Mouse (Mus musculus): ENCODE results near the gene Hdac7.

Hdac7 gene

GRCm38 (mm10) chr15:97819937-97820336 lies 24.4 kb downstream of the Hdac7 start:
- DNase-seq (ENCODE audit: inconsistent age in 2 of 2, low spot score in 1 of 2): no peak

DNA sequence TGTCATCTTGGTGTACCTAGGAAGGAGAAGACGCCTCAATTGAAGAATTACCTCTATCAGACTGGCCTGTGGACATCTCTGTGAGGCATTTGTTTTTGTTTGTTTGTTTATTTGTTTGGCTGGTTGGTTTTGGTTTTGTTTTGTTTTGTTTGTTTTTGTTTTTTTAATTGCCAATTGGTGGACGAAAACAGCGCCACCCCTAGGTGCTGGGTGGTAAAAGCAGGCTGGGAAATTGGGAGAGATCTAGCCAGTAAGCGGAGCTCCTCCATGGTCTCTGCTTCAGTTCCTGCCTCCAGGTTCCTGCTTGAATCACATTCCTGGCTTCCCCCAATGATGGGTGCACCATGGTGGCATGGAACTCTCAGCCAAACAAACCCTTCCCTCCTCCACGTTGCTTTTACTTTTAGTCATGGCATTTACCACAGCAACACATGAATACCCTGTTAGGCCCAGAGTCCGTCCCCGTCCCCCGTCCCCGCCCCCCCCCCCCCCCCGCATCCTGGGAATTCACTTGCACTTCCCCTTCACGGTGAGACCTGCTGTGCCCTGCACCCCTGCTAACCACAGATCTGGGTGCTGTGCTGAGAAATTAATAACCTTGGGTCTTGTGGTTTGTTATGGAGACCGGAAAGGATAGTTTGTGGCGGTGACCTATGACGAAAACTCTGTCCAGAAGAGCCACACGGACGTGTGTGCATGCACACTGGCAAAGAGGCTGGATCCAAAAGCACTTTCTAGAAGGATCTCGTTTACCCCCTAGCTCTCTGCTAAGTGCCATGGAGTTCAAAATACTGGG lies 27.9 kb downstream of the Hdac7 start:
- no peak for DNase-seq (ENCODE audit: inconsistent age in 2 of 2, low spot score in 1 of 2)

DNA sequence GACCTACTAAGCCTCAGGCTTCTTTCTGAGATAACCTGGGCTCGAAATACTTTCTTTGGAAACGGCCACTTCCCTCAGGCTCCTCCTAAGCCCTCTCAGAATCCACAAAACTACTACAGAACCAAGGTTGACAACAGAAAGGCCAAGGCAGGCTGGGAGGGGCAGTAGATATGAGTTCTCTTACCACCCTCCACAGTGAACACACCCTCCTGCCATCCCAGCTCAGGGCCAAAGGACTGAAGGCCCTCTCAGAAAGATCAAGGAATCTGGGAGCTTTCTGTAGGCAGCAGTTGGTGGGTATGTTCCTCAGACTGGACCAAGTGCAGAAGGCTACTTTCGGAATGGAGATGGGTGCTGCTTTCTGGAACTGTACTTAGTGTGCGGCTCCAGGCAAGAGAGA lies 29.0 kb downstream of the Hdac7 start:
- DNase-seq (ENCODE audit: inconsistent age in 2 of 2, low spot score in 1 of 2): peak in 1 of 2 experiments; percentile 88

GRCm38 (mm10) chr15:97814703-97815102 lies 29.6 kb downstream of the Hdac7 start:
- peak; percentile 73 to 88 for DNase-seq (ENCODE audit: inconsistent age in 2 of 2, low spot score in 1 of 2)

GRCm38 (mm10) chr15:97813452-97814204 lies 30.7 kb downstream of the Hdac7 start:
- DNase-seq (ENCODE audit: inconsistent age in 2 of 2, low spot score in 1 of 2): peak in 1 of 2 experiments; percentile 81

GRCm38 (mm10) chr15:97812875-97813274 lies 31.4 kb downstream of the Hdac7 start:
- DNase-seq (ENCODE audit: inconsistent age in 2 of 2, low spot score in 1 of 2): peak in 1 of 2 experiments; percentile 60

GRCm38 (mm10) chr15:97812126-97812525 lies 32.2 kb downstream of the Hdac7 start:
- peak; percentile 89 to 94 for DNase-seq (ENCODE audit: inconsistent age in 2 of 2, low spot score in 1 of 2)

- DNase-seq (ENCODE audit: inconsistent age in 2 of 2, low spot score in 1 of 2): no peak
These were observed 33.0 kb downstream of the Hdac7 start for GRCm38 (mm10) chr15:97811307-97811706.

- no peak for DNase-seq (ENCODE audit: inconsistent age in 2 of 2, low spot score in 1 of 2)
These were observed 33.9 kb downstream of the Hdac7 start for GRCm38 (mm10) chr15:97810399-97810798.

- peak; percentile 86 to 92 for DNase-seq (ENCODE audit: inconsistent age in 2 of 2, low spot score in 1 of 2)
These were observed 34.4 kb downstream of the Hdac7 start for GRCm38 (mm10) chr15:97809942-97810341.

GRCm38 (mm10) chr15:97809206-97809605 lies 35.1 kb downstream of the Hdac7 start:
- no peak for DNase-seq (ENCODE audit: inconsistent age in 2 of 2, low spot score in 1 of 2)

DNA sequence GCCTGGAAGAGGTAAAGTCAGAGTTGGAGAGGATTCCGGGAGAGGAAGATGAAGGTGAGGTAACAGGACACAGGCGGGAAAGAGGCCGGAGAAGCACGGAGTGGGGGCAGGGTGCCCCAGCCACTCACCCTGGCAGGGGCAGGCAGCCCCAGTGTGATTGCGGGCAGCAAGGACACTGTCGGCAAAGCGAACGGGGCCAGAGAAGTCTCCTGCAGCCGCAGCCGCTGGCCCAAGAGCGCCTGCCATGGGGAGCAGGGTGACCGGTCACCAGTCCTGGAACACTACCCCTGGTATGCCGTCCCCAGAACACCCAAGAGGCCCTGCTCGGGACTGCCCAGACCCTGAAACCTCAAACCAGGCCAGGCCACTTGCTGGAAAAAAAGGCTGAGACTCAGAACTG lies 35.8 kb downstream of the Hdac7 start:
- DNase-seq (ENCODE audit: inconsistent age in 2 of 2, low spot score in 1 of 2): peak in 1 of 2 experiments; percentile 79

GRCm38 (mm10) chr15:97807867-97808266 lies 36.4 kb downstream of the Hdac7 start:
- no peak for DNase-seq (ENCODE audit: inconsistent age in 2 of 2, low spot score in 1 of 2)

DNA sequence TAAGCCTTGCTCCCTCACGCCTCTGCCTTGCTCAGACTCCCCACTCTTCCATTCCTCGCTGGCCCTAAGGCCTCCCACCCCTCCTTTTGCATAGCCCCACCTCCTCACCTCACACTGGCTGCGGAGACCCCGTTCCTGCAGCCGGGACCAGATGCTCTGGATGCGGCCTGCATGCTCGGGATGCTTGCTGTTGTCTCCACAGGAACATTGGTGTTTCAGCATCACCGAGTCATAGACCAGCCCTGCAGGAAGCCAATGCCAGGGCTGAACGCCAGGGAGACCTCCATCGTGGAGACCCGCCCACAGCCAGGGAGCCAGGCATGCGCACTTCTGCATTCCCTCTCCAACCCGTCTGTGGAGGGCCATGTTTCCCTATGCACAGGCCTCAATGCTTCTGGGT lies 41.7 kb downstream of the Hdac7 start:
- DNase-seq (ENCODE audit: inconsistent age in 2 of 2, low spot score in 1 of 2): no peak

DNA sequence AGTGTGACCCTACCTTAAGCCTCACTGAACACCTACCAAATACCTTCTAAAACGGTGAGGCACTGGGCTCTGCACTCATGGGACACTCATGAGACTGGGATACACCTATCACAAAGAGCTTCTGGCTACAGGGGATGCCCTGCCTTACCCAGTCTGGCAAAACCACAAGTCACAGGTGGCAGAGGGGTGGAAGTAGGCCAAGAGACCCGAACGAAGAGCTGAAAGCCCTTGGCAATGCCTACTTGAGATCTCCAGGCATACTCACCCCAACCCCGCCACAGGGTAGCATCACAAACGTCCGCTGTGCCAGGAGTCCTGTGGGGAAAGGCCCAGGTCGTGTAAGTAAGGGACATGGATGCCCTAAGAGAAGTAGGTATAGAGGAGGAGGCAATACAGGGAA lies 42.5 kb downstream of the Hdac7 start:
- DNase-seq (ENCODE audit: inconsistent age in 2 of 2, low spot score in 1 of 2): no peak

GRCm38 (mm10) chr15:97800853-97801252 lies 43.4 kb downstream of the Hdac7 start:
- DNase-seq (ENCODE audit: inconsistent age in 2 of 2, low spot score in 1 of 2): no peak

- DNase-seq (ENCODE audit: inconsistent age in 2 of 2, low spot score in 1 of 2): no peak
These were observed 44.9 kb downstream of the Hdac7 start for GRCm38 (mm10) chr15:97799446-97799845.

DNA sequence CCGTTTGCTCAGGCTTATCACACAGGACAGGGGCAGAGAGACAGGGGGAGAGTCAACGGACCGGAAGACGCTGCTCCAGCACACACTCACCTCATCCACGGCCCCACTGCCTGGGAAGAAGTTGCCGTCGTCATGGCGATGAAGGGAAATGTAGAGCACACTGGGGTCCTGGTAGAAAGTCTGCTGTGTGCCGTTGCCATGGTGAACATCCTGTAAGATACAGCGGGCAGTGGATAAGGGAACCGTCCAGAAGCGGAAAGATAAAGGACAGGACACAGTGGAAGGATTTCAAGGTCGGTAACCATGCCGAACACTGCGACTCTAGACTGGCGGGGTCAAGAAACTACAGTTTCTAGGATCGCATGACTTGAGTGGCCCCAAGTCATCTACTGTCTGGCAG lies 46.2 kb downstream of the Hdac7 start:
- peak; percentile 68 to 71 for DNase-seq (ENCODE audit: inconsistent age in 2 of 2, low spot score in 1 of 2)

DNA sequence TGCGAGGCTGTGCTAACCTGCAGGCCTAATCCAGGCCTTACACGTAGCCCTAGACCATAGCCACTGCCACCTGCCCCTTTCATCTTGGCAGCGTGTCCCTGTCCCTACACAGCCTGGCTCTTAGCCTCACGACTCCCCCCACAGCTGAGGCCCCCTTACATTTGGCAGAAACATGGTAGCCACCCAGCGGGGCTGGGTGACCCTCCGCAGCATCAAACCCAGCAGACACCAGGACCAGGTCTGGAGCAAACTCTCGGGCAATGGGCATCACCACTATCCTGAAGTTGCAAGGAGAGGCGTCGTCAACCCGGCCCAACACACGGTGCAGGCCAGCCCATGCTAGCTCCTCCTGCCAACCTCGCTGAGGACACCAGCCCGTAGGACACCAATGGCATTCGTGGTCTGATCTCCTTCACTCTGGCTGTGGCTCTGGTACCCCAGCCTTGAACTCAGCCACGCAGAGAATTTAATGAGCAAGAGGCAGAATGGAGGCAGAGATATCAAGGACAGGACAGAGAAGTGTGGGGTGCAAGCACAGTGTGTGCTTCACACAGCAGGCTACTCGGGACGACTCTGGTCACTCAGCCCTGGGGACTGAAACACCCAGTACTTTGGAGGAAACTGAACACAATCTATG lies 47.5 kb downstream of the Hdac7 start:
- peak; percentile 57 to 72 for DNase-seq (ENCODE audit: inconsistent age in 2 of 2, low spot score in 1 of 2)

GRCm38 (mm10) chr15:97795559-97796235 lies 48.6 kb downstream of the Hdac7 start:
- peak in 1 of 2 experiments; percentile 24 for DNase-seq (ENCODE audit: inconsistent age in 2 of 2, low spot score in 1 of 2)

DNA sequence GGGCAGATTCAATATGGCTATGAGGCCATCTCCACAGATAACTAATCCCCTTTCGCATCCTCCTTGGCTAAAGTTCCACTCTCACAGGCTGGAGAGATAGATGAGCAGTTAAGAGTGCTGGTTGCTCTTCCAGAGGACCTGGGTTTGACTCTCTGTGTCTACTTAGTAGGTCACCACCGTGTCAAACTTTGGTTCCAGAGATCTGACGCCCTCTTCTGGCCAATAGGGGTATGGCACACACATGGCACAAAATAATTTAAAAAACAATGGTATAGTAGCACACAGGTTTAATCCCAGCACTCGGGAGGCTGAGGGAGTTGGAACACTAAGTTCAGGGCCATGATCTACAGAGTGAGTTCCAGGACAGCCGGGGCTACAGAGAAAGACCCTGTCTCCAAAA lies 50.0 kb downstream of the Hdac7 start:
- DNase-seq (ENCODE audit: inconsistent age in 2 of 2, low spot score in 1 of 2): peak in 1 of 2 experiments; percentile 45

Data from adrenal gland, adult (tissue).